Mouse (Mus musculus) cerebral cortex, adult 2 months (tissue): ENCODE measurements around the gene Baiap2l1.

Experiments used
- WGBS: fragments of 180-500 bp; shearing (Covaris S2); methylation state at CpG from one replicate; pipeline ENCODE4 v1.1.7; 2018; 5-methylcytosine and 5-hydroxymethylcytosine counted together

The Baiap2l1 gene

DNA sequence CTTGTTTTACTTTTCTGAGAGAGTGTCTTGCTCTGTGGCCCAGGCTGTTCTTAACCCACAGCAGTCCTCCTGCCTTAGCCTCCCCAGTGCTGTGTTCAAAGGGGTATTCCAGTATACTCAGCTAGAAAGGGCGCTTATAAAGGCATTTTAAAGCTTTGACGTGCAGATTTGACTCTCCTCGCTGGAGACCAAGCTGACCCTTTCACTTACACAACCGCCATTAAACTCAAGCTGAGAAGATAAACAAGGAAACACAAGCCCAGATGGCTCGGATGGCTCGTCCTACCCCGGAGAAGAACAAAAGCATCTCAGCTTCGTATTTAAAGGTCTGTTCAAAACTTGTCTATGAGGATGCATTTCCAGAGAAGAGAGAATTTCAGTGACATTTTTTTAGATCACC, 6.7 kb downstream of the Baiap2l1 start:
- 56% methylated on average over 8 of the region's 8 CpGs for WGBS

- 75% methylated on average over 6 of the region's 6 CpGs for WGBS
Observed at GRCm38 (mm10) chr5:144344592-144344991, 13.3 kb downstream of the Baiap2l1 start.

DNA sequence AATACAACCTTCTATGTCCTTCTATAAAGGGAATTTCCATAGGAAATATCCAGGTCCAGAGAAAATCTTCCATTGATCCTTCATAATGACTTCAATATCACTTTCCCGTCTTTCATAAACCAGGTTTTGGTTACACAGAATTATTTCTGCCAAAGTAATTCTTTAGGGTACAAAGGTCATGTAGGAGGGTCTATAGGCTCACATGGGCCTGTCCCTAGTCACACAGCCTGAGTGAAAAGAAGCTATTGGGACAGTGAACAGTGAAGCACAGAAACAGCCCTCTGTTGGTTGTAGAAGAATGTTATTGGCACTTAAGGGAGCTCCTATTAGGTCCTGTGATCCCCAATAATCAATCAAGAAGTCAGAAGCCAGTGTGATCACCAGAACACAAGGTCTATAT, 16.8 kb downstream of the Baiap2l1 start:
- 90% methylated on average over 1 of the region's 1 CpGs for WGBS

GRCm38 (mm10) chr5:144338787-144339186, 19.1 kb downstream of the Baiap2l1 start:
- 74% methylated on average over 1 of the region's 1 CpGs for WGBS

- WGBS, result 82% methylated on average over 6 of the region's 6 CpGs
Observed at GRCm38 (mm10) chr5:144335357-144335756, 22.6 kb downstream of the Baiap2l1 start.

GRCm38 (mm10) chr5:144334010-144334409, 23.9 kb downstream of the Baiap2l1 start:
- 90% methylated on average over 11 of the region's 11 CpGs for WGBS

DNA sequence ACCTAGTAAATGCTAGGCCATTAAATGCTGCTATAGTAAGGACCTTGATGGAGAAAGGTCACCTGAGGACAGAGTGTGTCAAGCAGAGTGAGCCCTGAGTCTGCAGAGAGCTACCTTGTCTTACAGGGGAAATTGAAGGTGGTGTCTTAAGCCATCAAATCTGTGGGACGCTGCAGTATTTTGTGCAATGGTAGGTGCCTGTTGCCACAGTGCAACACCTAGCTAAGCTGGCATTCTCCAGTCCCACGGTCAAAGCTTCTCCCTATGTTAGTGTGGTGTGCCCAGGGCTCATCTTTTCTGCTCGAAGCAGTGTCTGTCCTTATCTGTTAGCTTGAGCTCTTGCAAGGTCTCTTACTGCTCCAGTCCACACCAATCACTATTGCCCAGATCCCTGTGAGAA, 35.2 kb downstream of the Baiap2l1 start:
- 94% methylated on average over 3 of the region's 3 CpGs for WGBS

GRCm38 (mm10) chr5:144321681-144322080, 36.2 kb downstream of the Baiap2l1 start:
- WGBS, result 70% methylated on average over 7 of the region's 7 CpGs

DNA sequence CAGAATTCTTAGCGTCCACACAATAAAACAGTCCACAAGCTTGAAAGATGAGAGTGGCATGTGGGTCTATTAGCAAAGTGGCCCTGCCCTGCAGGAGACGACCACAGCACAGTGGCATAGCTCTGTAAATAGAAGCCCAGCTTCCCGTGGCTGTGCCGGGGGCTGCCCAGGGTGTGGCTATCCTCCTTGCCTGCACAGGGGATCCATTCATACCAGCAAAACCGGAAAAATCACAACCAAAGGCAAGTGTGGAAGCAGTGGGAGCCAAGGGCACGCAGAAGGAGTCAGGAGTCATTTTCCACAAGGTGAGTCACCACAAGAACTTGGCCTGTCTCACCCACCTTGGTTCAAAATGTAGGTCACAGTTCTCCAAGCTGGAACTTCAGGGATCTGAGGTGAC, 39.6 kb downstream of the Baiap2l1 start:
- WGBS, result 56% methylated on average over 6 of the region's 6 CpGs

DNA sequence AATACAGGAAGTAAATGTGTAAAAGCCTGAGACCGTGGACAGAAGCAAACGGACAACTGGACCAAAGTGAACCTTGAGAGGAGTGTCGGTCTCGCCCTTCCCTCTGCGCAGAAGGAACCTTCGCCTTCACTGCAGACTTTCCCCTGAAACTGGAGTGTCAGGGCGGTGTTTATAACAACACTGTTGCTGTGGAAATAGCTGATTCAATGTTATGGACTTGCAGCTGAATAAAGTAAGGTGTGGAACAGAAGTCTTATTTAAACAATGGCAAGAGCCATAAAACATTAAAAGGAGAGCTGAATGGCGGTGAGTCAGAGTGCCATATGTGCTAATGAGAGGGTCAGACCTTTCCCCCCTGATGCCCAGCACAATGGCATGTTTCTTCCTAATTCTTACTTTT, 40.5 kb downstream of the Baiap2l1 start:
- WGBS, result 84% methylated on average over 8 of the region's 8 CpGs

DNA sequence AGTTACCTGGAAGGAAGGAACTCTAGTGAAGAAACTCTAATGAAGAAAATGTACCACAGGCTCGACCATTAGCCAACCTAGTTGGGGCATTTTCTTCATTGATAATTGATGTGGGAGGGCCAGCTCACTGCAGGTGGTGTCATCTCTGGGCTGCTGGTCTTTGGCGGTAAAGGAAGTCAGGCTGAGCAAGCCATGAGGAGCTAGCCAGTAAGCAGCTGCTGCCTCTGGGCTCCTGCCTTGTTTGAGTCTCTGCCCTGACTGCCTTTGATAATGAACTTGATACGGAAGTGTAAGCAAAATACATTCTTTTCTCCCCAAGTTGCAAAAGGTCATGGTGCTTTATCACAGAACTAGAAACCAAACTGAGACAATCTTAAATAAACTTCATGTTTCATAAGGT, 41.5 kb downstream of the Baiap2l1 start:
- 78% methylated on average over 3 of the region's 3 CpGs for WGBS

GRCm38 (mm10) chr5:144314731-144315494, 43.0 kb downstream of the Baiap2l1 start:
- 95% methylated on average over 12 of the region's 12 CpGs for whole genome bisulfite sequencing

DNA sequence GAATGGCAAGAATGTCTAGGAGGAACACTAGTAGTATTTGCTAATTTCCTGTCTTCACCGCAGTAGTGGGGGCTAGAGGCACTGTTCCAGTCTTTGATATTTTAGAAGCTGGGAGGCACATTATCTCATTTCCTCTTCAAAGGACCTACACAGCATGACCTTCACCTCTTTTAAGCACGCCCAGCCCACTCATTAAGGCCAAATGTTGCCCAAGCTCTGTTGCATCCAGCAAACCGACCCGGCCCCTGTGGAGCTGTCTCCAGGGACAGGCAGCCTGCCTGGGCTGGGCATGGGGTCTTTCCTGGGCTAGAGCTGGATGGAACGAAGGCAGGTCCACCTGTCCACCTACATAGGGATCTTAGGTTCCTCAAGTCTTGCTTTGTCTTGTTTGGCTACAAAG, 44.6 kb downstream of the Baiap2l1 start:
- 63% methylated on average over 5 of the region's 5 CpGs for WGBS

GRCm38 (mm10) chr5:144312183-144312582, 45.7 kb downstream of the Baiap2l1 start:
- WGBS, result 81% methylated on average over 7 of the region's 7 CpGs

- WGBS, result 86% methylated on average over 4 of the region's 4 CpGs
Observed at GRCm38 (mm10) chr5:144308929-144309328, 49.0 kb downstream of the Baiap2l1 start.

DNA sequence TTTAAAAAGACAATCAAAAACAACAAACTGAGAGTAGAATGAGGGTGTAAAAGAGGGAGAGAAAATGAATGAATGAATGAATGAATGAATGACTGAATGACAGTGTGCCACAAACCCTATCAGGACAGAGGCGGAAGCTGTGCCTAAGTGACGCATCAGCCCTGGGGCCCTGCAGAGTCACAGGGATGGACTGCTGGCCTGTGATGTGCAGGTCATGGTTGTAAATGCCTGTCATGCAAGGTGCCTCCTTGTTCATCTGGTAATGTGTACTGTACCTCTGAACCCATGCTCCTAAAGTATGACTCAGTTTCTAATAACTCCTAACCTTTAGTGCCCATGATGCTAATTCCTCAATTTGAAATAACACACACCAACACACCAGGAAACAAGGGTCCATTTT, 54.8 kb downstream of the Baiap2l1 start:
- WGBS, result 94% methylated on average over 2 of the region's 2 CpGs

DNA sequence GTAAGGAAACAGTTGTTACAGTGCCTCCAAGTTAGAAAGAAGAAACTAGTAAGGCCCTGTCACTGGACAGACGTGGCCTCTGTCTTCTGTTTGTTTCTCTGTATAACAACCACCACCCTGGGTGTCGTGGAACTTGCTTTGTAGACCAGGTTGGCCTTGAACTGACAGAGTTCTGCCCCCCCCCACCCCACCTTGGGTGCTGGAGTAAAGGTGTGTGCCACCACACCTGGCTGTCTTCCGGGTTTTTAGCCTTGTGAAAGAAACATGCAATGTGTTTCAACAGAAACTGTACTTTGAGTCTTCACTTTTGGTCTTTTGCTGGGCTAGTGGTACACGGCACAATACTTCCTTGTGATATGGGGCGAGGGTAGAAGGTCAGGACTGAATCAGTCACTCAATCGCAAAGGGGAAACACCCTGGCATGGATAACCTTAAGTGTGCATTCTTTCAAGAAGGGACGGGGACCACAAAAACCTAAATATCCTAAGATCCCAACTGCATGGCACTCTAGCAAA, 61.8 kb downstream of the Baiap2l1 start:
- WGBS, result 94% methylated on average over 7 of the region's 7 CpGs

DNA sequence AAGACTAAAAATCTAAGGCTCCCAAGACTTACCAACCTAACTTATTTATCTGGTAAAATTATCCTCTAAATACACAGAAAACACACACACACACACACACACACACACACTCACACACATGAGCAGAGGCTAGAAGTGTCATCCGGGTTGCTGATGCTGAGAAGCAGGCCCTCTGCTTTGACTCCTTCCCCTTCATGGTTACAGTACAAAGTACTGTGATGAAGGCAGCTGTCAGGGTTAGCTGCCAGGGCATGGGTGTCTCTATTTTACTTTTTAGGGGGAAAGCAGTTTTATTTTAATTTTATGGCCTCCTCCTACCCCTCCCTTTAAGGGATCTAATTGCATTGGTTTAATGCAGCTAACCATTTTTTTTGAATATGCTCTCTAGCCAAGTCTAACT, 62.6 kb downstream of the Baiap2l1 start:
- WGBS, result 98% methylated on average over 1 of the region's 1 CpGs

DNA sequence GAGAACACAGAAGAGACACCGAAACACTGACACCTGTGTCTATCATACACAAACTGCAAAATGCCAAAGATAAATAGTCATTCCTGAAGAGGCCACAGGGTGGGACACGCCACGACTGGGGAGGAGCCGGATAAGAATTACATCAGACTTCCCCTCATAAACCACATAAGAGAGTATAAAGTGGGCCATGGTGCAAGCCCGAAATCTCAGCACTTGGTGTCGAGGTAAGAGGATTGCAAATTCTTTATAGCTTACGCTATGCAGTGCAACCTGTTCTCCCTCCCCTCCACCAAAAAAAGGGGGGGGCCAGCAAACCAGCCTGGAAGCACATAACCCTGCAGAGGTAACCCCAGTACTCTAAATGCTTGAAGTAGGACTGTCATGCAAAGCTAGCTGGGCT, 63.0 kb downstream of the Baiap2l1 start:
- WGBS, result 79% methylated on average over 7 of the region's 7 CpGs

DNA sequence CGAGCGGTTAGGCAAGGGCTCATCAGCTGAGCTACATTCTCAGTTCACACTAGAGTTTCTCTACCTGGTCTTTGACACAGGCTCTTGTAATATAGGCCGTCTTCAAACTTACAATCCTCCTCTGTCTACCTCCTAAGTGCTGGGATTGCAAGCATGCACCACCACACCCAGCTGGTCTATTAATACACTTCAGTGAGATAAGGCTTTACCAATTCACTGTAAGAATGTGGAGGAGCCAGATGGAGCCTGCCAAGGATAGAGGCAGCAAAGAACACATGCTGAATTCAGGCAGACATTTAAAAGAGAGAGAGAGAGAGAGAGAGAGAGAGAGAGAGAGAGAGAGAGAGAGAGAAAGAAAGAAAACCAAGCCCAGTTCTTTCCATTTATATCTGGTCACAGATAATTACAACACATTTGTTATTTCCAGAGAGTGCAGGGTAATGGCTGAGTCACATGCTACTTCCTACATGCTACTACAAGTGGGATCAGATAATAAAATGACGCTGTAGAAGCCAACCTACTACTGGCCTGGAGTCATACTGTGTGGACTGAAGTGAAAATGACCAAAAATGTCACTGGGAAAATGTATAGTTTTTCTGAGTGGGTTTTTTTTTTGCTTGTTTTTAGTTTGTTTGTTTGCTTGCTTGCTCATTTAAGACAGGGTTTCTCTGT, 68.0 kb downstream of the Baiap2l1 start:
- WGBS, result 59% methylated on average over 4 of the region's 4 CpGs

DNA sequence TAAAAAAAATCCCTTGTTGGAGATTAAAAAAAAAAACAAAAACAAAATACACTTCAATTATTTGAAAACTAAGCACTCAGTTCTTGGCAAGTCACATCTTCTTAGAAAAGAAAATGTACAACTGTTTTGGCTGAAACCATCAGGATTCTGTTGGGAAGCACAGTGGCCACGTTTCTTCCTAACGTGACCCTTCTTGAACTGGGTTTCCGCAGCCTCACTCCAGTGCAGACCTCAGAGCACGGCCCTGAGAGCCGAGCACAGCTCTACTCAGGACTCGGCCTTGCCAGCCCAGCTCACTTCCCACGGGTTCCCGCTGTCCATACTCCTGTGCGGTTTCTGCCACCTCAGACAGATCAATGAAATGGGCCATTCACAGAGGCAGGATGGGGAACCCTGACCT, 69.5 kb downstream of the Baiap2l1 start:
- 78% methylated on average over 9 of the region's 9 CpGs for WGBS

- 73% methylated on average over 3 of the region's 3 CpGs for WGBS
Observed at GRCm38 (mm10) chr5:144287267-144287820, 70.6 kb downstream of the Baiap2l1 start.
